Mouse (Mus musculus) liver, embryonic 14.5 days (tissue): ENCODE results near the gene Vasn.

ENCODE experiments used
- CTCF ChIP-seq: IDR thresholded peaks from 2 replicates; pipeline ENCODE4 v1.5.1; 2016; ENCODE audit warnings: antibody characterized with exemption, low read depth, control low read depth
- EP300 ChIP-seq: IDR thresholded peaks from 2 replicates; pipeline ENCODE4 v1.6.1; 2016; ENCODE audit warnings: antibody characterized with exemption, low read depth

- TF ChIP-seq CTCF (no peak), EP300 (no peak)
Observed at GRCm38 (mm10) chr16:4665726-4666125, 26.0 kb downstream of the Vasn start.
